Mouse (Mus musculus): ENCODE data around the gene Prss2. TPM values are rescaled to one million over a fixed set of nuclear protein-coding genes. Genes with fewer than 3 reads are reported as not detected.

The Prss2 gene
- total and polyA plus RNA-seq, 3 experiments = not detected

- no peak for DNase-seq (ENCODE audit: low spot score)
- TF ChIP-seq GATA2 (IDR thresholded peaks at IDR 0.05; ENCODE audit: borderline replicate concordance, low read depth, low read length) = no peak
- no peak for TF ChIP-seq POLR2AphosphoS5 (IDR thresholded peaks at IDR 0.05; ENCODE audit: insufficient replicate concordance, low read depth, low read length)
- no peak for TF ChIP-seq CTCF (IDR thresholded peaks at IDR 0.05; ENCODE audit: low read depth, low read length)
- TF ChIP-seq GATA1 (IDR thresholded peaks at IDR 0.05; ENCODE audit: borderline replicate concordance, low read length) = no peak
- no peak for TF ChIP-seq TAL1 (conservative IDR thresholded peaks at IDR 0.05; ENCODE audit: low read depth, low read length)
- Histone ChIP-seq H3K4me1 (ENCODE audit: insufficient read depth, low read depth, low read length) (no peaks in the 10 kb centered on the region), H3K27me3 (ENCODE audit: insufficient read depth, low read length) (0 out of 2 replicates have a peak, but pooled peaks cover 7% of the 10 kb centered on the region), H3K9me3 (replicated peaks) (no peaks in the 10 kb centered on the region), H3K4me3 (ENCODE audit: low read depth, low read length) (no peak overlapping the region), H3K36me3 (replicated peaks) (no peaks in the 10 kb centered on the region)
- no peak for ATAC-seq (ENCODE audit: extremely low read depth, insufficient number of reproducible peaks, low FRiP score, poor library complexity, severe bottlenecking)
These were observed 20.2 kb downstream of the Prss2 start for GRCm38 (mm10) chr6:41541746-41542145.

- H3K4me3 ChIP-seq (ENCODE audit: low read depth, low read length) = no peak overlapping the region
- DNase-seq (ENCODE audit: low spot score) = no peak
- H3K4me1 ChIP-seq (ENCODE audit: insufficient read depth, low read depth, low read length) = no peaks in the 10 kb centered on the region
- peaks cover 13% of the 10 kb centered on the region; the same call in 1 of the 2 replicates for H3K27me3 ChIP-seq (ENCODE audit: insufficient read depth, low read length)
- no peak for TF ChIP-seq POLR2AphosphoS5 (IDR thresholded peaks at IDR 0.05; ENCODE audit: insufficient replicate concordance, low read depth, low read length)
- no peak for TF ChIP-seq GATA1 (IDR thresholded peaks at IDR 0.05; ENCODE audit: borderline replicate concordance, low read length)
- no peak for TF ChIP-seq GATA2 (IDR thresholded peaks at IDR 0.05; ENCODE audit: borderline replicate concordance, low read depth, low read length)
- no peak for TF ChIP-seq CTCF (IDR thresholded peaks at IDR 0.05; ENCODE audit: low read depth, low read length)
- no peak for TF ChIP-seq TAL1 (conservative IDR thresholded peaks at IDR 0.05; ENCODE audit: low read depth, low read length)
- no peak for ATAC-seq (ENCODE audit: extremely low read depth, insufficient number of reproducible peaks, low FRiP score, poor library complexity, severe bottlenecking)
- no peaks in the 10 kb centered on the region for H3K9me3 ChIP-seq (replicated peaks)
- no peaks in the 10 kb centered on the region for H3K36me3 ChIP-seq (replicated peaks)
These were observed 21.4 kb downstream of the Prss2 start for GRCm38 (mm10) chr6:41542983-41543382.

- Histone ChIP-seq H3K36me3 (replicated peaks) (no peaks in the 10 kb centered on the region), H3K27me3 (ENCODE audit: insufficient read depth, low read length) (peaks cover 13% of the 10 kb centered on the region; the same call in 1 of the 2 replicates), H3K9me3 (replicated peaks) (no peaks in the 10 kb centered on the region), H3K4me1 (ENCODE audit: insufficient read depth, low read depth, low read length) (no peaks in the 10 kb centered on the region), H3K4me3 (ENCODE audit: low read depth, low read length) (no peak overlapping the region)
- DNase-seq (ENCODE audit: low spot score) (no peak), ATAC-seq (ENCODE audit: extremely low read depth, insufficient number of reproducible peaks, low FRiP score, poor library complexity, severe bottlenecking) (no peak)
- no peak for TF ChIP-seq CTCF (IDR thresholded peaks at IDR 0.05; ENCODE audit: low read depth, low read length)
- no peak for TF ChIP-seq TAL1 (conservative IDR thresholded peaks at IDR 0.05; ENCODE audit: low read depth, low read length)
- no peak for TF ChIP-seq GATA2 (IDR thresholded peaks at IDR 0.05; ENCODE audit: borderline replicate concordance, low read depth, low read length)
- no peak for TF ChIP-seq GATA1 (IDR thresholded peaks at IDR 0.05; ENCODE audit: borderline replicate concordance, low read length)
- TF ChIP-seq POLR2AphosphoS5 (IDR thresholded peaks at IDR 0.05; ENCODE audit: insufficient replicate concordance, low read depth, low read length) = no peak
These were observed 21.9 kb downstream of the Prss2 start for GRCm38 (mm10) chr6:41543411-41544050.

GRCm38 (mm10) chr6:41544381-41544924 is 22.9 kb downstream of the Prss2 start:
- ATAC-seq (ENCODE audit: extremely low read depth, insufficient number of reproducible peaks, low FRiP score, poor library complexity, severe bottlenecking) (no peak), DNase-seq (ENCODE audit: low spot score) (no peak)
- Histone ChIP-seq H3K9me3 (replicated peaks) (no peaks in the 10 kb centered on the region), H3K36me3 (replicated peaks) (no peaks in the 10 kb centered on the region), H3K4me3 (ENCODE audit: low read depth, low read length) (no peak overlapping the region), H3K27me3 (ENCODE audit: insufficient read depth, low read length) (peaks cover 13% of the 10 kb centered on the region; the same call in 1 of the 2 replicates), H3K4me1 (ENCODE audit: insufficient read depth, low read depth, low read length) (no peaks in the 10 kb centered on the region)
- TF ChIP-seq CTCF (IDR thresholded peaks at IDR 0.05; ENCODE audit: low read depth, low read length) (no peak), TAL1 (conservative IDR thresholded peaks at IDR 0.05; ENCODE audit: low read depth, low read length) (no peak), POLR2AphosphoS5 (IDR thresholded peaks at IDR 0.05; ENCODE audit: insufficient replicate concordance, low read depth, low read length) (no peak), GATA1 (IDR thresholded peaks at IDR 0.05; ENCODE audit: borderline replicate concordance, low read length) (no peak), GATA2 (IDR thresholded peaks at IDR 0.05; ENCODE audit: borderline replicate concordance, low read depth, low read length) (no peak)

GRCm38 (mm10) chr6:41545266-41545665 is 23.7 kb downstream of the Prss2 start:
- no peaks in the 10 kb centered on the region for H3K4me1 ChIP-seq (ENCODE audit: insufficient read depth, low read depth, low read length)
- DNase-seq (ENCODE audit: low spot score) (no peak), ATAC-seq (ENCODE audit: extremely low read depth, insufficient number of reproducible peaks, low FRiP score, poor library complexity, severe bottlenecking) (no peak)
- no peaks in the 10 kb centered on the region for H3K36me3 ChIP-seq (replicated peaks)
- peaks cover 13% of the 10 kb centered on the region; the same call in 1 of the 2 replicates for H3K27me3 ChIP-seq (ENCODE audit: insufficient read depth, low read length)
- H3K4me3 ChIP-seq (ENCODE audit: low read depth, low read length) = no peak overlapping the region
- H3K9me3 ChIP-seq (replicated peaks) = no peaks in the 10 kb centered on the region
- TF ChIP-seq POLR2AphosphoS5 (IDR thresholded peaks at IDR 0.05; ENCODE audit: insufficient replicate concordance, low read depth, low read length) (no peak), GATA1 (IDR thresholded peaks at IDR 0.05; ENCODE audit: borderline replicate concordance, low read length) (no peak), GATA2 (IDR thresholded peaks at IDR 0.05; ENCODE audit: borderline replicate concordance, low read depth, low read length) (no peak), CTCF (IDR thresholded peaks at IDR 0.05; ENCODE audit: low read depth, low read length) (no peak), TAL1 (conservative IDR thresholded peaks at IDR 0.05; ENCODE audit: low read depth, low read length) (no peak)

GRCm38 (mm10) chr6:41547056-41547650 is 25.6 kb downstream of the Prss2 start:
- H3K36me3 ChIP-seq (replicated peaks) = no peaks in the 10 kb centered on the region
- H3K4me1 ChIP-seq (ENCODE audit: insufficient read depth, low read depth, low read length) = no peaks in the 10 kb centered on the region
- TF ChIP-seq CTCF (IDR thresholded peaks at IDR 0.05; ENCODE audit: low read depth, low read length) (no peak), GATA2 (IDR thresholded peaks at IDR 0.05; ENCODE audit: borderline replicate concordance, low read depth, low read length) (no peak), POLR2AphosphoS5 (IDR thresholded peaks at IDR 0.05; ENCODE audit: insufficient replicate concordance, low read depth, low read length) (no peak), TAL1 (conservative IDR thresholded peaks at IDR 0.05; ENCODE audit: low read depth, low read length) (no peak), GATA1 (IDR thresholded peaks at IDR 0.05; ENCODE audit: borderline replicate concordance, low read length) (no peak)
- H3K27me3 ChIP-seq (ENCODE audit: insufficient read depth, low read length) = peaks cover 13% of the 10 kb centered on the region; the same call in 1 of the 2 replicates
- no peak for ATAC-seq (ENCODE audit: extremely low read depth, insufficient number of reproducible peaks, low FRiP score, poor library complexity, severe bottlenecking)
- H3K4me3 ChIP-seq (ENCODE audit: low read depth, low read length) = no peak overlapping the region
- no peaks in the 10 kb centered on the region for H3K9me3 ChIP-seq (replicated peaks)
- no peak for DNase-seq (ENCODE audit: low spot score)

Measured in G1E (cell line).